Mouse (Mus musculus): ENCODE data around the gene Zfp672.

Gene Zfp672

GRCm38 (mm10) chr11:58282518-58282917, 47.6 kb downstream of the Zfp672 start:
- DNase-seq (ENCODE audit: low spot score), result no peak

GRCm38 (mm10) chr11:58281970-58282496, 48.1 kb downstream of the Zfp672 start:
- no peak for DNase-seq (ENCODE audit: low spot score)

- DNase-seq (ENCODE audit: low spot score), result no peak
These were observed 54.4 kb downstream of the Zfp672 start for GRCm38 (mm10) chr11:58275756-58276155.

DNA sequence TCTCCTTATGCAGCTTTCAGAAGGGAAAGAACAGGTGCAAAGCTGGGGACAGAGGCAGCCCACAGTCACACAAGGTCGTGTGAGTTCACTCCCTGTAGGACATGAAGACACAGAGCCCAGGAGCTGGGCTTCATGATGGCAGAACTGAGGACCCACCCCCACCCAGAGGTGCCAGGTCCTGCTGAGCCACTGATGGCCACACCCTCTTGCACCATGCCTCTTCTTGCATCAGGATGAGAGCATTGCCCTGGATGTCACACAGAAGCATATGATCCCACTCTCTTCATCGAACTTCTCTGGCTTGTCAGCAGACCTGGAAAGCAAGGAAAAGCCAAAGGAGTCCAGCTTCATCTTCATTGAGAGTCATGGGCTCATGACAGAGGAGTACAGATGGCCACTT, 55.6 kb downstream of the Zfp672 start, which contains the start of gene 4930438A08Rik:
Gene 4930438A08Rik (plus strand): TSS at position 228 of the 400 bp plus-strand sequence.
- DNase-seq (ENCODE audit: low spot score), result no peak

GRCm38 (mm10) chr11:58268285-58268684, 61.9 kb downstream of the Zfp672 start:
- no peak for DNase-seq (ENCODE audit: low spot score)

Data from embryo, embryonic 10 days (tissue).